Mouse (Mus musculus) brain, adult 2 months (tissue): ENCODE measurements around the gene Eif6.
A peak's percentile ranks its signal among the peaks of the same experiment; 100 is the strongest.
"Not testable (repeated sequence)": the region's sequence is repeated elsewhere in the genome, so short reads cannot be mapped to it uniquely, and the experiment has no call there.

Experiments used
- DNase-seq: peaks from one replicate; pipeline ENCODE4 v3.0.0; 2011; ENCODE audit warnings: low read depth, low spot score

Eif6 gene

DNA sequence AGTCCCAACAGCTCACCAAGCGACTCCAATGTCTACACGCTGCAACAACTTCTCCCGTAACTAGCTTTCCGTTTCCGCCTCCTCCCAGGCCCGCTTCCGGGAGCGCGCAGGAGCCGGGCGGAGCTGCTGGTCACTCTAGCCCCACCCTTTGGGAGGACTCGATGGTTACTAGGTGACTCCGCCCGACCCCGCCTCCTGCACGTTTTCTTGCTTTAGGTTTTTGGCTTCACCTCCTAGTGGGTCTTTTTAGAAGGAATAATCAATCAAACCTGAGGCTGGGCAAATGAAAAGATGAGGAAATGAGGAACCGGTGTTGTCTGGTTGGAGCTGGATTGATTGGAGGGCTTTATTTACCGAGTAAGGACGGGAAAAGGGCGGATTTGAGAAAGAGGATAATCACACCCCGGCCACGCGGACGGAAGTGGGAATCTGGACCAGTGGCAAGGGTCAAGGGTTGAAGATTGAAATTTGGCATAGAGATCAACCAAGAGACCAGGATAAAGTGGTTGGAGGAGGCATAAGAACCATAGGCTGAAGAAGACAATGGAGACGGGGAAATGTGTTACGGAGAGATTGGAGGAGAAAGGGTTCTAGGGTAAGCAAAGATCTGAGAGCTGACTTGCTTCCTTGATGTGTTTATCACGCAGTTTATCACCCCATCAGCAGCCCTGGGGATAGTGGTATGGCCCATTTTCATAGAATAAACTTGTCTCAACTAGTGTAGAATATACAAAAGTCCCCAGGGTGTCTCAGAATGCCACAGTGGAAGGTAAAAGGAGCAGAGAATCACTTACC lies at the start of gene Eif6:
TSS of gene Eif6 (minus strand) at position 296 of the 795 bp plus-strand sequence.
- DNase-seq, result peak; percentile 96

DNA sequence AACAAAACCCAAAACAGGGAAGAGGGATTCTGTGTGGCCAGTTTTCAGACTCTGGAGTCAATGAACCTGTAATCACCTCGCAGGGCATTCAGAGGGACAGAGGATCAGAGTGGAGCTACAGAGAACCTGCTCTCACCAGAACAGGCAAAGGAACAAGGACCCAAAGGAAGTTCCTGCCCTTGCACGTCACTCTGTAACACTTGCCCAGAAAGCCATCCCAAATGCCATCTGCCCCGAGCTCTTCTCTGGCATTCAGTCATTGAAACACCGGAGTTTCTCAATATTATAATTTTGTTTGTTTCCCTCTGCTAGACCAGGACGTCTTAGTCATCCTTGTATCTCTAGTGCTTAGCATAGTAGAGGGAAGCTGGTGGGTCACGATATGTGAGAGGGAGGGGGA lies 46.9 kb upstream of the Eif6 start:
- DNase-seq, result peak; percentile 38

DNA sequence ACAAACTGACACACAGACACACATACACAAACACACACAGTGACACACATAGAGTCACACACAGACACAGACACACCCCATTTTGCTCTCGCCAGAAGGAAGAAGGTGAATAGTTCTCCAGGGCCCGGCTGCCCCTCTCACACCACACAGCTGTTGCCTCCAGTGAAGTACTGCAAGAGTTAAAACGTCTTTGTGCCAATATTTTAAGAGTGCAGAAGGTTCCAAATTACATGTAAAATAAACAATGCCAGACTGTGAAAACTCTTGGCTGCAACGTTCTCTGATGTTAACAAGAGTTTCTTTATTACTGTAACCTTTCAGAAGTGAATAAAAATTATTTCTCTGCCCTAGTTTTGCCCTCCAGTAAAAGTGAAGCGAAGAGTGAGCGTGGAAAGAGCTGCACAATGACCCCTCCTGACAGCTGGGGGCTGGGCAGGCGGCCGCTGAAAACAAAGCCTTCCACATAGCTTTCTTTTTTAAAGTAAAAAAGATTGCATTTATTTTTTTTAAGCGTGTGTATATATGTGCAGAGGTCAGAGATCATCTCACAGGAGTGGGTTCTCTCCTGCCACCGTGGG lies 46.3 kb upstream of the Eif6 start:
- DNase-seq, result no peak

DNA sequence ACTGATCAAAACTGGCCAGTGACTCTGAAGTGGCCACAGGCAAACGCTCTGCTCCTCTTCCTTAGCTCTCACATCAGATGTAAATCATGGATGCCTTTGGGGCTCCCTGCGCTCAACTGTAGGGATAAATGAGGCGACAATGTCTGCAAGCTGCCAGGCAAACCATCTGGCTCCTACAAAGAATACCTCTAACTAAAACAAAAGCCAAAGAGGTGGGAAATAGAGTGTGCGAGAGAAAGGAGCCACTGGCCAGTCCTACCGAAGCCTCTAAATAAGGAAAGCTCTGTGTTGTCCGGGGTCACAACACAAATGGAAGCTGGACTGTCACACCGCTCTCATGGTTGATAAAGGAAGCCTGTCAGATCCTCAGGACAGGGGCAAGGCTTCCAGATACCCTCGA lies 45.8 kb upstream of the Eif6 start:
- DNase-seq, result peak; percentile 71

DNA sequence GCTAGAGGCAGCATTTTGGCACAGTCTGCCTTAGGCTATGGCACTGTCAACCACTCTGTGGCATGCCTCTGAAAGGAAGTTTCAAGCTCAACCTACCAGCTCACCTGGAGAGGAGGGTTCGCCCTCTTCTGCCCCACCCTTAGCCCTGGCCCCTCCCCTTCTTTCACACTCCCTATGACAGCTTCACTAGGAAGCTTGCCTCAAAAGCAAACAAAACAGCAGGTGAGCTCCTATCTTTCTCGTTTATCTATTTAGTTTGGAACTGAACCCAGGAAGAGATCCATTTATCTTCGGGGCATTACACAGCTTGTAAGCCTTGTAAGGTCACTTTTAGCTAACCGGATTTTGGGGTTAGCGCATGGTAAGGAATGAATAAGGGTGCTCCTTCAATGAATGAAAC lies 43.0 kb upstream of the Eif6 start:
- no peak for DNase-seq

DNA sequence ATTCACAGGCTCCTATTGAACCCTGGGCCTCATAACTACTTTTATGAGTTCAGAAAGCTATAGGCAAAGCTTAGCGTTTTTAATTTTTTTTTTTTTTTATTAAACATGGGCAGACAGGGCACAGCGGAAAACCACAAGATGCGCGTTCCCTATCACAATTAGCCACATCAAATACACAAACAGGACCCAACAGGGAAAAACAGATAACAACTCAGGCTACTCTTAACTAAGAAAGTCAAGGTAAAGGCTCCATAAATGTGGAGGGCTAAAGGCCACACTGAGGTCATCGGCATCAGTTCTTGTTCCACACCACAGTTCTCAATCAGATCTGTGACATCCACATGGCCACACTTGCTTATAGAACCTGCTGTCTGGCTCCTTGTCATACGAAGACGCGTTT lies 41.6 kb upstream of the Eif6 start:
- DNase-seq, result no peak

DNA sequence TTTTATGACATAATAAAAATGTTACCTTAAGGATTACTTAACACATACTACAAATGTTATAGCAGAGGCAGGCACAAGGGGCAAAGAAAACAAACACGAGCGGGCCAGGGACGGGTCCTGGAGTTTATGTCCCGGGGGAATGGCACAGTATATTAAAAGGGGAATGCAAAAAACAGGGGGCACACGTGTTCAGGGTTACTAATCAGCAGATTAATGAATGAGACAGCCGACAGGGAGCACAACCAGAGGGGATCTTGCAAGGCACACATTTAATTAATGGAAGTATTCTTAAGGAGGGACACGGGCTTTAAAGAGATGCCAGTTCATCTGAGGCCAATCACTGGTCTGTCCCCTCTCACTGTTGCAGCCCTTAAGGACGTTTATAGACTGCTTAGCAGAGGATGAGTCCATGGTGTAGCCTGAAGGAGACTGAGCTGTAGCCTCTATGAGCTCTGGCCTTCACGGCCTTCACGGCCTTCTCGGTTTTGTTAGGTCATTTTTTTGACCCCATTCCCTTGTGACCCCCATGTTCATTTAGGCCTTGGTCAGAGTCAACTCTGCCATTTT lies 36.7 kb upstream of the Eif6 start:
- no peak for DNase-seq

DNA sequence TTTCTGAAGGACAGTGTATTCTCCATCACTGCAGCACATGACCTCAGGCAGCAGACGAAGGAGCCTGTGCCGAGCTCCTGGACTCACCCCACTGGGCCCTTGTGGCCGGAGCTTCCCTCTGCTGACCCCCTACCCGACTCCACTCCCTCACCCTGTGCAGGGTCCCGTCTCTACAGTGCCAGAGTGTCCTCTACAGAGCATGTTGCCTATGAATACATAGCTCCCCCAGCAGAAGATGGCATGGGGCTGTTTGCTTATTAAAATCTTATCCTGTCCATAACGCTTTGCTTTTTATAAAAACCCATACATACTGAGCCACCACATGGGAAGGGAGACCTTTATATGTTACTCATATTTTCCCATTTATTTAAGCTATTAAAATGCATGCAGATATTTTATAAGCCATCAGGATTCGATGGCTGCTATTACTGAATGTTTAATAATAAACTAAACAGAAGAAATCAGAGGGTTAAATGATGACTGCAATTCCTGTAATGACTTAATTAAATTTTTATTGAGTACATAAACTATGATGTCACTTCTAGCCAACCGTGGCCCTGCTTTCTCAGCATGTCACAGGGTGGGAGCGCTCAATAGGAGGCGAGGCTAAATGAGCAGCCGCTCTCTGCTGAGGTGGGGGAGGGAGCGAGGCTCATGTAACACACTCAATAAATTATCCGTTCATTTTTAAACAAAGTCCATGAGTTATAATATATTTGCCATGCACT lies 36.0 kb upstream of the Eif6 start:
- DNase-seq, result peak; percentile 47

DNA sequence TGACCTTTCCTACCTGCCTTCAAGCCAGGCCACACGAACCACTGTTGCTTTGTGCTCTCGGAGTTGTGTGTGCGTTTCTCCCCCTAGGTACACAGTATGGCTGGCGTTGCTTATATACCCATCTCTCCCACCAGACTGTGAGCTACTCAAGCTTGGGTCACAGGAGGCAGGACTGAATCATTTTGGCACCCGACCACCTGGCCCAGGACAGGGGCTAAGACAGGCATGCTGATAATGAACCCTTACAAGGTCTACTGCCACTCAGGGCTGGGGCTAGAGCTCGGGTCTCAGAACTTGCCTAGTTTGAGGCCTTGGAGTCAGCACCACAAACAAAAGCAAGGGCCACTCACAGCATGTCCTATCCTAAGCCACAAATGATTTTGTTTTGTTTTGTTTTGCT lies 34.9 kb upstream of the Eif6 start:
- DNase-seq, result no peak

DNA sequence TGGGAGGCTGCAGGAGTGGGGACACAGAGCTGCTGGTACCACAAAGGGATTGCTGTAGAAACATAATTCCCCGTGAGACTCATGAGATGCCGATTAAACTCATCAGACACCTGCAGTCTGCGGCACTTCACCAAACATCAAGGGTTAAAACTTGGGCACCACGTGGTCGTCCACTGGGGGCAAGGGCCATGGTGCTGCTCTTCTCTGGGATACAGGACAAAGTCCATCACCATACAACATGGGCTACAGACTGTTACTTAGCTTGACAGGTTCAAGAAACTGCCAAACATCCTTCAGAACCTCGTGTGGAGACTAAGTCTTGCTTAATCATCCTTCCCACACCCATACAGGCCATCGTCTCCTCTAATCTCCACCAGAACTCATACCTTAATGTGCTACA lies 33.4 kb upstream of the Eif6 start:
- no peak for DNase-seq

DNA sequence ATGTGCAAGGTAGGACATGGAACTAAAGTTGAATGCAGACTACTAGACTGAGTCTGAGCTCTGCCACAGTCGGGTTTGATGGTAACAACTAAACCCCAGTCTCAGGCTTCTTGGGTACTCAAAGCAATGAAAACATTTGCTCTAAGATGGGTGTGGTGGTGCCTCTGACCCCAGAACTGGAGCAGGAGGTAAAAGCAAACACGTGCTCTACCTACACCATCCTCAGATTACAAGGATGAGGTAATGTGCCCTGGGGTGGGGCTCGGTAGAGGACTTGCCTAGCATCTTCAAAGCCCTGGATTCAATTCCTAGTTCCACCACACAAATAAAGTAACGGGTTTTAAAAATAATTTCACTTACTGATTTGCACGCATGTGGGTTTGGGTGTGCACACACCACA lies 25.8 kb upstream of the Eif6 start:
- DNase-seq, result no peak

DNA sequence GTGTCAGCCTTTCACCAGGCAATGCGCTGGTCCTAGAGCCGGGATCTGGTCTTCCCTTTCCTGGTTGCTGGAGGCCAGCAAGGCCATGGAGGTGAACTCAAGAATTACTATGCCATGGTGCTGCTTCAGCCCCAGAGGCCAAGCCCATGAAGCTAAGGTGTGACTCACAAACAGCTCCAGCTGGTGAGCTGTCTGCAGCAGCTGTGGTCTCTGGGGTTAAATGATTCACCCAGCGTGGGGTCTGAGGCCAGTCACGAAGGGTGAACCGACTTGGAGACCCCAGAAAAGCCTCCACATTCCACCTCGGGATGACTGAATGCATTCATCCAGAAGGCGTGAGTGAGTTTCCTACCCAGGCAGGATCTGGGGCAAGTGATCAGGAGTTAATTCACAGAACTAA lies 23.4 kb upstream of the Eif6 start:
- no peak for DNase-seq

DNA sequence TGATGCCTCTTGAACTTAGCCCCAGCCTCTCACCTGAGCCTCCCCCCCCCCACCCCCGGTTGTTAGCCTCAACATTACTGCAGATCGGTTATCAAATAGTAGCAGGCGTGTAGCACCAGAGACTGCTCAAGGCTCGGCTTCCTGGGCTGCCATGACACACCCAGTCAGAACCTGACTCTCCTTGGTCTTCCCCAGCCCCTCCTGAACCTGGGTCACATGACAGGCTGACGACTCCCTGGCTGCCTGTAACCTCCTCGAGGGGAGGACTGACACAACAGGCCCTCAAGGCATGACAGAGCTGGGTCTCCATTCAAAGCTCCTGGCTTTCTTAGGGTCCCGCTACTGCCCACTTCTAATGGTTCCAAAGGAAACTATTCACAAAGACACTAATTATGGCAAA lies 22.7 kb upstream of the Eif6 start:
- DNase-seq, result no peak

DNA sequence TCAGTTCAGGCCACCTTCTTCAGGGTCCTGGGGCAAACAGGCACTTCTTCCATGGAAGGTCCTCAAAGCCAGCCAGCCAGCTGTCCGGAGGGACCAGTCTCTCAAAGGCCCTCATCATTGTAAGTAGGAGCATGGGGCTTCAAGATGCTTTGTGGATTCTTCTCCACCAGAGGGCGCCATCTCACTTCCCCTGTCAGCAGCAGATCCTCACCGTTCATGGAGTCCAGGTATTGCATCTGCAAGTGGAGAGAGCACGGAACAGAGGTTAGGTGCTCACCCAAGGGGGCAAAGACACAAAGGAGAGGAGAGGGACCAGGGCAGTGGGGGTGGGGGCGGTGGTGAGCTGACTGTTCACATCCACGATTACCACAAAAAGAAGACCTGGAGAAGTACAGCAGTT lies 21.6 kb upstream of the Eif6 start:
- peak; percentile 93 for DNase-seq

DNA sequence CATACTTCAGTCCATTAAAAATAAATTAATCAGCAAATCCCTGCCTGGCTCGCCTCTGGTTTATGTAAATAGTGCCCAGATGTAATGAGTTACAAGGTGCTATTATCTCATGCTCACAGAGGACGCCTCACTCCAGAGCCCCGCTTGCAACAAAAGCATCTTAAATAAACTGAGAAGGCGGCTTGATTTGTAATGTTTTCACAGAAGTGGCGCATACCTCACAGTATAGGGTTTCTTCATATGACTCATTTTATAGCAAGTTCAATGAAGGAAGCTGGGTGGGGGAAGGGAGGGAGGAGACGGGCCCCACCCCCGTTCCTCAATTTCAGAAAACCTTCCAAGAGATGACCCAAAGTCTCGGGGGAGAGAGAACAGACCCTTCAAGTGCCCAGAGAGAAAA lies 20.2 kb upstream of the Eif6 start:
- no peak for DNase-seq

DNA sequence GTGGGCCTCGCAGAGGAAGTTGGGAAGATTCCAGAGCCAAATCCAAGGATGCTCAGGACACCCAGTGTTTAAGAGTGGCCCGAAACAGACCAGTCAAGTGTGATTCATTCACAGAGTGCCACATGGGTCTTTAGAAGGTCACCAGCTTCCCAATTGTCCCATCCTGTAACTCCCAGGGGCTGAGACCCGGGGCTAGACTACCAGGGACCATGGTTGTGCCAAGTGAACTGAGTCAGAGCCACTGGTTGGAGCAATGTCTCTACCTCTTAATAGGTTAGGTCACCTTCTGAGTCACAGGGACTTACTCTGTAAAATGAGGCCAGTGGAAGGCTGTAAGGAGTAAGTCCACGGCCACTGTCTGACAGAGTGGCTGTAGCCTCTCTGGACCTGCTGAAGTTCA lies 12.2 kb upstream of the Eif6 start:
- DNase-seq, result no peak

DNA sequence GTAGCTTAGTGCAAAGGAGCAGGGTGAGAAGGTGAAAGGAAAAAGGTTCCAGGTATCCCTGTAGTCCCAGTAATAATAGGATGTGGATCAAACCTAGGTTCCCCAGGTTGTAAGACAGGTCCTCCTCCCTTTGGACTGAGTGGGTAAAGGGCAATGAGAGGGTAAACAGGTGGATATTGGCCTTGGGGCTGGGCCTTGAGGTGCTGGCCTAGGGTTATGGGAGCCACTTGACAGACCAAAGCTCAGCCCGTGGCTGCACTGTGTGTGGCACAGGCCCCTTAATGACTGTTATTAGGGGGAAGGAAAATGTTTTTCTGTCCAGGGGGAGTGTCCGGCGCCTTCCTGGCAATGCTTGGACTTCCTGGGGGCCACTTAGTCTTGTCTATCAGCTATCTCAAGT lies 11.2 kb upstream of the Eif6 start:
- no peak for DNase-seq

DNA sequence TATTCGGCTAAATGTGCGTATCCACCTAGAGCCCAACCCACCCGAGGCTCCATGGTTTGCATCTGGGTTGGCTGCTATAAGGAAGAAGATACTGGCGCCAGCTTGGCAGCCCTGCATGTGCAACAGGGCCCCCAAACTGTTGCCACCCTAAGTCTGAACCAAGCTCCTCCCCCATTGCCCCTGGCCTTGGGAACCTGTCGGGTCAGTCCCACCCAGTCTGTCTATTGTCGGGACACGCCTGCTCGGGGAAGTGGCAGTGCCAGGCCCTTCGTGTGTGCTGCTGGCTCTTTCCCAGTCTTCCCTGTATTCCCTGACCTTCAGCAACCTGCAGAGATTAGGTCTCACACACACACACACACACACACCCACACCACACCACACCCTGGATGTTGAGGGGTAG lies 8.0 kb upstream of the Eif6 start, which contains the start of gene Fam83c:
TSS of gene Fam83c (minus strand) at position 123 of the 400 bp plus-strand sequence.
- no peak for DNase-seq

DNA sequence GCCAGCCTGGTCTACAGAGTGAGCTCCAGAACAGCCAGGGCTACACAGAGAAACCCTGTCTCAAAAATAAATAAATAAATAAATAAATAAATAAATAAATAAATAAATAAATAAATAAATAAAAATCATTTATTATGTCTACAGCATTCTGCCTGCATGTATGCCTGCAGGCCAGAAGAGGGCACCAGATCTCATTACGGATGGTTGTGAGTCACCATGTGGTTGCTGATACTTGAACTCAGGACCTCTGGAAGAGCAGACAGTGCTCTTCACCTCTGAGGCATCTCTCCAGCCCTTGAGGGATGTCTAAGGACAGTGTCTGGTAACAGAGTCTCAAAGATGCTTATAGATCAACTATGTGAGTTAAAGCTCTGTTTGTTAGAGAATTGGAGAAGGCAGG lies 5.4 kb upstream of the Eif6 start:
- DNase-seq, result not testable (repeated sequence)

DNA sequence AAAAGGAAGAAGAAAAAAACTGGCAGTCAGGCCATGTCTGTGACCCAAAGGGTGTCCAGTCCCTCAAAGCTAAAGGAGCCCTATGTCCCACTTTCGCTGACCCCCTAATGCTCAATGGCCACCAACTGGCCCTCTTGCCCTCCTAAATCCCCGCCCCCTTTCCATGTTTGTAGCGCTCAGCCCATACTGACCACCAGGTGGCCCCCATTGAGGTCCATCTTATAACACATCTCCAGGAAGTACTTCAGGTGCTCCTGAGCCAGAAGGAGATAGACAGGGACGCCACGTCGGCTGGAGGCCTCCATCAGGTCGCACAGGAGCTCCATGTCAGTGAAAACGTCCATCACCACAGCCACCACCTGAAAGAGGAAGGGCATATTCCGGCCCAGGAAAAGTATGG lies 4.6 kb upstream of the Eif6 start:
- no peak for DNase-seq

DNA sequence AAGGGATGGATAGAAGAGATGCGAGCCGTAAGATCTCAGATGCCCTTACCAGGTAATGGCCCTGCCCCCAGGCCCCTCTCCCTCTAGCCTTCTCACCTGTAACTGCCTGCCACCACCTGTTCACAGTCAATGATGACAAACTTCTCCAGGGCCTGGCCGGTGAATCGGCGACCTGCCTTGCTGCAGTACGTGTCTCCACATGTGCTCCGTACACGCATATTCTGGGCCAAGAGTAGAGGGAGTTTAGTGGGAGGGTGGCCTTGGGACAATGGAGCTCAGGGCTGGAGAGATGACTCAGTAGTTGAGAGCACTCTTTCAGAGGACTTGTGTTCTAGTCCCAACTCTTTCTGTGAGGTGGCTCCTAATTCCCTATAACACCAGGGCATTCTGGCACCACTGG lies 4.1 kb upstream of the Eif6 start:
- no peak for DNase-seq

DNA sequence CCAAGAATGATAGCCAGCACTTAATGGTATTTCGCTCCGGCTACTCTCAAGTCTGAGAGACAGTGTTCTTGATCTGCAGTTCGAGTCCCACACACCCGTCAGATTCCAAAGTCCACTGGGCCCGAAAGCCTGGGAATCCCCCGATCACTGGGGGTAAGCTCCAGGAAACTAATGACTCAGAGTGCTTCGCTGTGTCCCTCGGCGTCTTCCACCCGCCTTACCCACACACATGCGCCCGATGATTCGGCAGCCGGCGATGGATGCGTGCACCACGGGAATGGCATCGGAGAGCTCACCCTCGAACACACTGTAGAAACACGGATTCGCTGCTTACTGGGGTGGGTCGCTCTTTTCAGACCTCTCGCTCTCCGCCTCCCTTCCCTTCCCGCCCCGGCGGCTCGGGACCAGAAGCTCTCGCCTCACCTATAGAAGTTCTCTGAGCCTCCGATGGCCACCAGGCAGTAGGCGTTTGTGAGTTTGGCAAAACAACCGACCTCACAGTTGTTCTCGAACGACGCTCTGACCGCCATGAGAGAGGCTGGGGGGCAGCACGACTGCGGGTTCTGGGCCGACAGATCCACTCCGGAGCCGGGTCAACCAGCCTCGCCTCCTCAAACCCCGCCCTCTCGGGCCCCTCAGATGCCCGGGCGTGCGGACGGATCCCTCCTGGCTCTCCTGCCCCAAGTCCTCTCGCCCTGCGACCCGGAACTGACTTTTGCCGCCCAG lies 658 bp downstream of the Eif6 start:
- DNase-seq, result peak; percentile 39
